In genomic region chr17:12119675-12120074, GRCm38 (mm10) we compare ENCODE assay signal across 8 mouse cellular contexts. TPM values are rescaled to one million over a fixed set of nuclear protein-coding genes. Genes with fewer than 3 reads are reported as not detected.
DNase-seq lines count a peak whose midpoint lies in the region; ATAC-seq and TF ChIP-seq lines count a peak whose summit lies in the region.

No protein-coding gene starts in this region.

- H3K36me3 ChIP-seq in forebrain, embryonic 14.5 days (ENCODE audit: control insufficient read depth, insufficient read depth, low read length), result peaks cover 4% of the 10 kb centered on the region
- peaks cover 9% of the 10 kb centered on the region for H3K36me3 ChIP-seq in midbrain, embryonic 13.5 days

- peak; percentile 14 for DNase-seq in gastrocnemius, postnatal 14 days
- DNase-seq in gastrocnemius, adult 8-10 months (ENCODE audit: low spot score in 2 of 2), result no peak
- peak; percentile 85 for DNase-seq in forebrain, embryonic 14.5 days (ENCODE audit: low spot score)
- peak; percentile 36 to 53 for DNase-seq in left cerebral cortex, postnatal 36 days (ENCODE audit: low spot score in 2 of 2)
- peak; percentile 50 for DNase-seq in telencephalon, adult 2 months (ENCODE audit: low read depth, low spot score)

- intact Hi-C loops in gastrocnemius, postnatal 14 days (cut with DNase I; ENCODE audit: low total_unique reads), result no loop called here
- intact Hi-C loops in left cerebral cortex, postnatal 36 days (cut with DNase I), result loop anchor here (1.0 to 2.0 kb wide), 2 partner anchors 49 to 91 kb away; no protein-coding TSS in a partner anchor

- H3K4me2 ChIP-seq in forebrain, embryonic 14.5 days (ENCODE audit: low read length), result peak overlapping the region; percentile 95
- peak overlapping the region; percentile 73 for H3K4me2 ChIP-seq in midbrain, embryonic 13.5 days (replicated peaks)

- 0 out of 2 replicates have a peak overlapping the region, but pooled peaks have one; percentile 5 for H3K27ac ChIP-seq in bone marrow, adult 2 months (ENCODE audit: control insufficient read depth, insufficient read depth, low read depth, low read length, poor library complexity)
- H3K27ac ChIP-seq in forebrain, embryonic 14.5 days (ENCODE audit: low read depth, low read length), result peak overlapping the region; percentile 89
- peak overlapping the region; percentile 94 for H3K27ac ChIP-seq in midbrain, embryonic 13.5 days

- 2% methylated on average over 12 of the region's 12 CpGs for WGBS in bone marrow, adult 2 months
- 0% methylated on average over 12 of the region's 12 CpGs for WGBS in forebrain, embryonic 14.5 days
- WGBS in midbrain, embryonic 13.5 days, result under 1% methylated on average over 12 of the region's 12 CpGs

- TF ChIP-seq CTCF in bone marrow, adult 2 months (IDR thresholded peaks at IDR 0.05; ENCODE audit: control insufficient read depth, insufficient read depth, low read length), result no peak

- no peaks in the 10 kb centered on the region for H3K27me3 ChIP-seq in forebrain, embryonic 14.5 days (replicated peaks; ENCODE audit: control insufficient read depth, insufficient read depth, low read length)
- no peaks in the 10 kb centered on the region for H3K27me3 ChIP-seq in midbrain, embryonic 13.5 days

- no peaks in the 10 kb centered on the region for H3K4me1 ChIP-seq in bone marrow, adult 2 months (ENCODE audit: control insufficient read depth, insufficient read depth, low read length)
- H3K4me1 ChIP-seq in forebrain, embryonic 14.5 days (ENCODE audit: control insufficient read depth, insufficient read depth, low read length), result peaks cover 21% of the 10 kb centered on the region
- peaks cover 32% of the 10 kb centered on the region for H3K4me1 ChIP-seq in midbrain, embryonic 13.5 days (replicated peaks)

- H3K9me3 ChIP-seq in forebrain, embryonic 14.5 days (replicated peaks; ENCODE audit: control insufficient read depth, low read length), result no peaks in the 10 kb centered on the region
- no peaks in the 10 kb centered on the region for H3K9me3 ChIP-seq in midbrain, embryonic 13.5 days

- H3K9ac ChIP-seq in forebrain, embryonic 14.5 days (ENCODE audit: low read length), result peak overlapping the region; percentile 70
- H3K9ac ChIP-seq in midbrain, embryonic 13.5 days (replicated peaks), result peak overlapping the region; percentile 76

- TF ChIP-seq POLR2A in bone marrow, adult 2 months (IDR thresholded peaks at IDR 0.05; ENCODE audit: borderline replicate concordance, control insufficient read depth, low read depth, low read length), result no peak

- H3K4me3 ChIP-seq in bone marrow, adult 2 months (replicated peaks; ENCODE audit: control insufficient read depth, low read depth, low read length), result peak overlapping the region; percentile 75
- H3K4me3 ChIP-seq in forebrain, embryonic 14.5 days (ENCODE audit: low read depth, low read length), result peak overlapping the region; percentile 59
- H3K4me3 ChIP-seq in midbrain, embryonic 13.5 days (replicated peaks), result peak overlapping the region; percentile 71

- ATAC-seq in forebrain, embryonic 14.5 days, result peak; percentile 72
- peak; percentile 29 for ATAC-seq in inflammation-experienced regulatory T-cells, adult 6 months
- ATAC-seq in midbrain, embryonic 13.5 days, result peak; percentile 61

RNA-seq across cellular contexts. Expression of gene Agpat4, which starts 1.2 kb away (rescaled TPM):
- 1 to 10 TPM; 4.5 to 4.8 TPM for total RNA-seq in gastrocnemius, postnatal 14 days (2021)
- total RNA-seq in gastrocnemius, adult 8-10 months (2022), result 1 to 10 TPM; 1.5 to 1.9 (median 1.8) TPM
- 30.2 and 30.3 TPM in 2 replicates for polyA plus RNA-seq in bone marrow, adult 2 months (2011; ENCODE audit: insufficient read depth, insufficient read length, low replicate concordance, missing spikeins)
- polyA plus RNA-seq in forebrain, embryonic 14.5 days (2014; fragmentation: Nextera tagmentation; extraction: Ambion mirVana), result 16.1 and 25.5 TPM in 2 replicates
- polyA plus RNA-seq in inflammation-experienced regulatory T-cells, adult 6 months (2017; shearing (Covaris generic)), result 10 to 100 TPM; 10.6 to 35.9 (median 14.9) TPM
- 10 to 100 TPM; 54.1 to 66.5 TPM for total RNA-seq in left cerebral cortex, postnatal 36 days (2021)
- 51.6 and 51.9 TPM in 2 replicates for polyA plus RNA-seq in midbrain, embryonic 13.5 days (2015; fragmentation: Nextera tagmentation; extraction: Ambion mirVana)

Comparison
In these comparisons a context has a peak if more than half of its experiments do, and no peak if none do; other contexts are left out.
1. DNase-seq: peak in gastrocnemius, postnatal 14 days (single experiment), forebrain, embryonic 14.5 days (single experiment), left cerebral cortex, postnatal 36 days (2 of 2) and telencephalon, adult 2 months (single experiment); none in gastrocnemius, adult 8-10 months (0 of 2).
2. H3K27ac ChIP-seq: peak in every context shown above with its lines; median percentile 94 in midbrain, embryonic 13.5 days; 89 in forebrain, embryonic 14.5 days; 5 in bone marrow, adult 2 months.
3. Peak in every context shown above with its lines, with median percentiles within 50 percentile points of each other: H3K4me3 ChIP-seq and ATAC-seq.